Mouse (Mus musculus) gonadal fat pad, adult 2 months (tissue): ENCODE data around the gene Xpr1. TPM values are rescaled to one million over a fixed set of nuclear protein-coding genes. Genes with fewer than 3 reads are reported as not detected.

ENCODE experiments used
- DNase-seq: peaks from one replicate; pipeline ENCODE4 v3.0.0-alpha.2; 2012; ENCODE audit warnings: low read depth
- polyA plus RNA-seq: library from polyadenylated mRNA; depleted of rRNA; stranded (reverse); fragments of >200 nt; gene quantifications from 2 replicates; pipeline ENCODE4 v1.2.3, GENCODE M21; 2012; rRNA removed

The Xpr1 gene
- polyA plus RNA-seq = 7.8 and 12.8 TPM in 2 replicates

DNA sequence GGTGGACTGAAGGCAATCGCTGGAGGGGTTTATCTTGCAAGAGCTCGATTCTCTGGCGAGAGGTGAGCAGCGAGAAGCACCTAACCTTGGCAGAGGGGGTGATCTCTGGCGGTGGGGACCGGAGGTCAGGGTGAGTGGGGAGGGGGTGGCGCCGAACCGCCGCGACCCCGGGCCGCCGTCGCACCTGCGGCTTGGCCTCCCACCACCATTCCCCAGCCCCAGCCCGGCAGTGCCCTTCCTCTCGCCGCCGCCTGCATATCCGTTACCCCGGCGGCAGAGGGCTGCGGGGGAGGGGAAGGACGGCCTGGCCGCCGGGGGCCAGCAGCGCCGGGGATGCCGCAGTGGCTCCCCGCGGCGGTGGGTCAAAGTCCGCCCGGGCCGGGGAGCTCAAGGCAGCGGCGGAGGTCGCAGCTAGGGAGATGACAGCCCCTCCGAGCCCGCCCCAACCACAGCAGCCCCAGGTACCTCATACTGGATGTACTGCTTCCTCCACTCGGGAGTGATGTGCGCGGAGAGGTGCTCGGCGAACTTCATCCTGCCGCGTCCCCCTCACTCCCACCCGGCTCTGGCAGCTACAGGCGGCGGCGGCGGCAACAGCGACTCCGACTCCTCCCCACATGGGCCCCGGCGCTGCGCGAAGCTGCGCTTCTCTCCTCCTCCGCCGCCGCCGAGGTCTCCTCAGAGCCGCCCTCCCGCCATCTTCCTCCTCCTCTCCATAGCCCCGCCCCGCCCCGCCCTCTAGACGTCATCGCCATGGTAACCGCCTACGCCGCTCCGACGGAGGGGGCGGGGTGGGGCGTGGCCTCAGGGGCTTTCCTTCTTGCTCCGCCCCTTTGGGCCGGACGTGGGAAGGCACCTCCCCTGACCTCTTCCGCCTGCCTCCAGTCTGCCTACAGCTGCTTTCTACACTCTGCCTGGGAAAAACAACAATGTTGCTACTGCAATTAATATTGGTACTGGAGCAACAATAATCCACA is at the start of gene Xpr1:
Xpr1 (minus strand) TSS at position 715 of the 977 bp plus-strand sequence.
- no peak for DNase-seq

DNA sequence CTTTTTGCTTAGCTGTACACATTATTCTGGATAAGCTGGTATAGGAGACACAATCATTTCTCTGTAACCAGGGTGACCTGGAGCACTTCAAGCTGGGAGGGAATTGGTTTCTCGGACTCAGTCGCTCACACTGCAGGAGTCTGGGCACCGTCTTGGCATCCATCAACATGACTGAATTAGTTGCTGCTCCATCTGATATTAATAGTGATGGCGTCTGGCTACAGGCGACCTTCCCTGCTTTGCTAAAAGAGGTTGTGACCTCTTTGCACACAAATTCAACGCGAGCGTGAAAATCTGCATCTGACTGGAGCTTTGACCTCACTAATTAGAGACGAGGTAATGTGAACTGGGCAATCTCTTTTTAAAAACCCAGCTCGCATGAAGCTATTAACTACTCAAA is 46.2 kb upstream of the Xpr1 start:
- no peak for DNase-seq

DNA sequence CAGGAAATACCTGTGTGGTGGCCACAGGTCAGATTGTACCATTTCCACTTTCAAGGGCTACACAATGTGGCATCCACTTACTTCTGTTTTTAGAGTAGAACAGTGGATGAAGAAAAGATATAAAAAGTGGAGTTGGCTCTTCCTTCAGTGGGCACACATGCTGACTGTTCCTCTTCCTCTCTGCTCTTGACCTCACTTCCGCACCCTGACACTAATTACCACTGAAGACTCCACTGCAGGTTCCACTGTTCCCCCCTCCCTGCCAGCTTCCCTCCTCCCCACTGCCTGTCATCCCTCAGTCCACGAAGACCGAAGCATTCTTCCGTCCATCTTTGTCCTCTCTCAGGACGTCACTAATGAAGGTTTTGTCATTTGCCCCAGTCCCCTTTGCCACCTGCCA is 45.4 kb upstream of the Xpr1 start:
- no peak for DNase-seq

DNA sequence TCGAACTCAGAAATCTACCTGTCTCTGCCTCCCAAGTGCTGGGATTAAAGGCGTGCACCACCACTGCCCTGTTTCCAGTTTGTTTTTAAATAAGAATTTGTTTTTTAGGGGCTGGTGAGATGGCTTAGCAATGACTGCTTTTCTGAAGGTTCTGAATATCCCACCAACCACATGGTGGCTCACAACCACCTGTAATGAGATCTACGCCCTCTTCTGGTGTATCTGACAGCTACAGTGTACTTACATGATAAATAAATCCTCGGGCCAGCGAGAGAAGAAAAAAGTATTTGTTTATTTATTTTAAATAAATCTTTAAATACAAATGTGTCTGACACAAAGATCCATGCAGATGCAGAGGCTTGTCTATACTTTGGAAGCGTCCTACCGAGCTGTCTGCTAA is 40.3 kb upstream of the Xpr1 start:
- DNase-seq = no peak

DNA sequence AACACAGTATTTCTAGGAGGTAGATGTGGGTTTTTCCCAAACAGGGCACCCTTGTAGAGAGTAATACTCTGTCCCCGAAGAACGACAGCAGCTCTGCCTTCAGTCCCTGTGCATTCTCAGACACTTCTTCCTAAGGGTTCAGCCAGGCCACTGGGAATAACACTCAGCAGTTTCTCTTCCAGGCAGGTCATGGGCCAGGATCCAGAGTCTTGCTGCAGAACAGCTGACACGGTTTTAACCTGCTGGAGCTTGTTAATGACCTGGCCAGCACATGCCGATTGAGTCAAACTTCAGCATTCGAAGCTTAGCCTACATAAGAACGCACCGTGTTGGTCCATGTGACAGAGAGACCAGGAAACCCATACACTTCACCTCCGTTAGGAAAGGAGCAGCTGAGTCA is 36.0 kb upstream of the Xpr1 start:
- DNase-seq = peak; percentile 36

DNA sequence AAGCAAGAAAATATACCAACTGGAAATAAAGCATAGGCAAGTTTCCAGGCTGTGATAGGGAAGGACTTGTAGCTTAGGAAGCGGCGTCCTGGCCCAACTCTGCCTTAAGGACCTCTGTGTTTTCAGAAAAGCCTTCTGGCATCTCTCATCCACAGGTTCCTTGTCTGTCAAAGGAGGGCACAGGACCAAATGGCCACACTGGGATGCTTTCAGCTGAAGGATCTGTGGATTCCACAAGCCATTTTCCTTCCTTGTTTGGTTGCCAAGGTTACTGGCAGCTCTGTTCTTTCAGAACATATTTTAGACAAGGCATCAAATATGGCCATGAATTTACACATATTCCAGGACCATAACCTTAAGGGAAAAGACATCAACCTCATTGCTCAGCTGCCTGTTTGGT is 31.7 kb upstream of the Xpr1 start:
- DNase-seq = no peak

DNA sequence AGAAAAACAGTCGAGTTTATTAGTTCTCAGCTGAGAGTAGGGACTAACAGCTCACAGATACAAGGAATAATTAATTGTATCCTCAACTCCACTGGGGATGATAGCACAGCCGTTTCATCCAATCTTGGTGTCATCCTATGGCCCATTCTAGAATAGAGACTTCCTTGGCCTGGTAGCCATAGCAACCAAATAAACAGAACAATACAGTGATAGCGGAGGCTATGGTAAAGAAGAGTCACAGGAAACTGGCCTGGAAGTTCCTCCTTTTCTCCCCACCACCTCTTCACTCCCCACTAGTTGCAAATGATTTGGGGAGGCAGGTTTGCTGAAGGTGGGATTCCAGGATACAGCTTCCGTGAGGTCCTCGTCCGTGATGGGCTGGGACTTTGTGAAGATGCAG is 30.1 kb upstream of the Xpr1 start:
- DNase-seq = no peak

DNA sequence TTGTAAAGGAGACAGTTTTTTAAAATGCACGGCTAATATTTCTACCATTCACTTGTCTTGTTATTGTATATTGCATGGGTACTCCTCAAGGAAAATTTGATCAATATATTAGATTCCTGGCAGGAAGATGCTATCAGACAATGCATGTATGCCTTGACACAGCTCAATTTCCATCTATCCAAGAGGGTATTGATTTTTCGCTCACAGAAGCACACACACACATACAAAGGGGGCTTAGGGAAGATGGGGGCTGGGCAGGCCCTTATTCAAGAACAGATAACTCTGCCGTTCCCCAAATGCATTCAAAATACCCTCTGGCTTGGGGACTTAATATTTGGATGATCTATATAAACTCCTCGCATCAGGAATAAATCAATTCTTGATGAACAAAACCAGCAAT is 25.9 kb upstream of the Xpr1 start:
- DNase-seq = no peak

DNA sequence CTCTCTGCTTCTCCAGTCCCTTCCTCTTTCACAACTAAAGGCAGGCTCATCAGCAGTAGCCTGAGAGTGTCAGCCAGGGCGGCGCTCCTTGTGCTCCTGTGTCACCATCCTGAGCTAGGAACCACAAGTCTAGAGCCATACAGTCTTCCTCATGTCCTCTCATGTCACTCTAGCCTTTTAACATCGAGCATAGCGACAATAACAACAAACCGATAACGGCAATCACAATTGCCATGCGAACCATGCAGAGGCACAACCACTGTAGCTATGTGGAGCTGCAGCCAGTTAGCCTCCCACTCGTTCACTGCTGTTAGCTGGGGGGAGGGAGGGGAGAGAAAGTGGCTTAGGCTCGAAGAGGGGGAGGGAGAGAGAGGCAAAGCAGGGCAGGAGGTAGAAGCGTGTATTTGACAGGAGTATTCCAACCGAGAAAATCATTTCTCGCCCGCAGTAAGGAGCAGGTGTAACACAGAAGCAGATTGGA is 25.3 kb upstream of the Xpr1 start:
- no peak for DNase-seq

DNA sequence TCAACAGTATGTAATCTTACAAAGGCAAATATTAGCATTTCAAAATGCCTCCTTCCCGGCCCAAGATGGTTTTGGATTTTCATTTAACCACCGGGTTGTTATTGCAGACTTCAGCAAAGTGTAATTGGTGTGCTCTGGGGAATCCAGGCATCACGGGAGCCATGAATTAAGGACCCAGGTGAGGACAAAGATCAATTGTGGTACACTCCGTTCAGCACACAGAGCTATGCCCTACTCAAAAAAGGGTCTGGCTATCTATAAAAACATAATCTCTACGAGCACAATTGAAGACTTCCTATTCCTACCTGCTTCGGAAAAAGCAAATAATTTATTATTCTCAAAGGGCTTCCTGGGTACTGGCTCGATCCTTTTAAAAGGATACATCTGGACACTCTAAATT is 22.3 kb upstream of the Xpr1 start:
- no peak for DNase-seq

DNA sequence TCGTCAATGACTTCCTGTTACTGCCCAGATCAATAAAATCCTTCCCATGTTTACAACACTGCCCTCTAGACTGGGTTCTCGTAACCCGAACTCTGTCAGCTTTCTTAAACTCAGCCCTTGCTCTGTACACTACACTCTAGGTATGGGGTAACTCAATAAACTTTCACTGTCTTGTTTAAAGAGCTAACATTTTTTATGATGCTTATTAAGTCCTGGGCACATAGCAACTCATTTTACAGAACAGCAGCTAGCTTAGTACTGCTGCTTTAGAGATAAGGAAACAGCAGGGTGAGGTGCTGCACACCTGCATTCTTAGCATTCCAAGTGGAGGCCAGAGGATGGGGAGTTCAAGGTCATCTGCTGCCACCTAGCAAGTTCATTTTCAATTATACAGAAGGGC is 21.3 kb upstream of the Xpr1 start:
- DNase-seq = no peak

DNA sequence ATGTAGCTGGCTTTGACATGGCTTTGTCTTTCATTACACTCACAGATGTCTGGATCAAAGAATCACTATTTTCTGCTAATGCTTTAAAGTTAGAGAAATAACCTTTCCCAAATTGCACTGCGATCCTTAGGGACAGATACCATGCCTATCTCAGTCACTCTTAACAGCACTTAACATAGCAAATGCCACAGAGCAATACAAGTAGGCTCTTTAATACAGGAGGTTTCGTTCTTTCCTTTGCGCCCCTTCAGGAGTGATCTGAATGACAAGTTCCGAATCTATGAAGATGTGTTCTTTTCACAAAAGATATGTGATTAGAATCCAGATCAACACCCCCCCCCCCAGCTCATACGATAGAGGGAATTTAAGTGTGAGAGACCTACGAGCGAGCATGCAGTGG is 12.1 kb upstream of the Xpr1 start:
- DNase-seq = no peak

DNA sequence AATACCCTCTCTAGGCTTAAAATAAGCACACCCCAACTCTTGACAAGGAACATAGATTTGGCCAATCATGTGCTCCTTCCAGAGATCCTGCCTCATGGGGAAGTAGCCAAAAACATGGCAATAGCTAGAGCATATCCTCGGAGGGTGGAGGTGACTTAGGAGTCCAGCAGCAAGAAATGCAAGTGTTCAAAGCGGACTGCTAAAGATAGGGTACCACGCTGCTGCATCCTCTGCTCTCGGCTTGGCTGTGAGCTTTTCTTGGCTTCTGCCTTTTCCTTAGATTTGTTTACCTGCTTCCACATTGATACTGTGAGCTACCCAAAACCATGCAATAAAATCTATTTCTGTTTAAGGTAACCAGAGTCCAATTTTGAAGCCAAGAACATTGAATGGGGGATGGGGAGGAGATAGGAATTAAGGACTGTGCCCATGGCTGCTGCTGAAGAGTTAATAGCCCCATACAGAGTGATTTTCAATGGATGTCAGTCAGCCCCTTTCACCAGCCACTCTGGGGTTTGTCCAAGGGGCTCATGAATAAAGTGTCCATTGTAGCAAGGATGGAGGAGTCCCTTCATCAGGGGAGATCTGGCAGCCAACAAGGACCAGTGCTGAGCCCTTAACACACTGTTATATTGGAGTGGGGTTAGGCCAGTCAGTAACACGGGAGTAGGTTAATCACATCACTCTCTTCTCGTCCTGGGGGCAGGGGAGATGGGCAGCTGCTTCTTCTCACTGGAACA is 10.1 kb upstream of the Xpr1 start:
- DNase-seq = no peak

DNA sequence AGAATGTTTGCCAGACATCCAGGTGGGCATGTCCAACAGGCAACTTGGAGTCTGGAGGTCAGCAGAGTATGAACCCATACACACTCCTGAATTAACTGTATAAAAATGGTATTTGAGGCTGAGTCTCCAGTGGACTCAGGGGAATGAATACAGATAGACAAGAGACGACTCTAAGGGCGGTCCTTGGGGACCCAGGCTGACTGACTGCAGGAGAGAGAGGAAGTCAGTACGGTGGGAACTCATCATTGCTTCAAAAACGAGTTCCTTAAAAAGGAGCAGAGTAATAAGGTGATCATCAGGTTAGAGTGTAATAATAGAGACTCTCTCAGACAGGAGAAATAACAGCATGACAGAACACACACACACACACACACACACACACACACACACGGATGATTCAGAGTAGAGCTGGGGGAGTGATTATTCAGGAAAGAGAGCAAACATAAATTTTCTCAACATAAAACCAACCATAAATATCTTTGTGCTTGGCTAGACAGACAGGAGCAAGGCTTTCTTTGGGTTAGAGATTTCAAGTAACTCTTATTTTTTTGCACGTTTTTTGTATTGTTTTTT is 8.6 kb upstream of the Xpr1 start:
- DNase-seq = no peak

DNA sequence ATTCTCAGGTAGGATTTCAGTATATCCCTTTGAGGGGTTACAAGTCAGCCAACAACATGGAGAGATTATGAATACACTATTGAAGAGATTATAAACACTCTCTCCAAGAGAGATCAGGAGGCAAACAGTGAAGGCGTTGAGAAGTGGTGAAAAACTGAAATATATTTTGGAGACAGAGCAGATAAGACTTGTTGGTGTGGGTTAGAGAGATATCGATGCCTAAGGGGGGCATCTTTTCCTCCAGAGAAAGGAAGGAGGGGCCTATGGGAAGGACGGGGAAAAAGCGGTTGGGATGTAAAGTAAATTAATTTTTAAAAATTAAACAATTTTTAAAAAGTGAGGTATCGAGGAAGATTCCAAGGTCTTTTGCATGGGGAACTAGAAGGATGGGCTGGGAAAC is 8.1 kb upstream of the Xpr1 start:
- no peak for DNase-seq

DNA sequence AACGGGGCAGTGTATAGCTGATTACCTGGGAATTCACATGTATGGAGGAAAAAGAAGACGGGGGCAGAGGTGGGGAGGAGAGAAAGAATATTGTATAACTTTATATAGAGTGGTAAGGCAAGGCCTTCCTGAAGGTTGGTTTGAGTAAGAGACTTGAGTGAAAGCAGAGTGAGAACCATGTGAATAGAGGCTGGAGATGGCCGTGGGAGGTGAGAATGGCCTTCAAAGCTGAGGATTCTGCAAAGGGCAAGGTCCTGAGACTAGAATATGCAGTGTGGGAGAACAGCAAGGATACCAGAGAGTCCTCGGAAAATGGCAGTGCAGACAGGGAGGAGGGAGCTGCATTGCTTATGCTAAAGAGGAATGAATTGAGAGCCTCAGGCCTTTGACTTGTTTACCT is 6.6 kb upstream of the Xpr1 start:
- DNase-seq = no peak

DNA sequence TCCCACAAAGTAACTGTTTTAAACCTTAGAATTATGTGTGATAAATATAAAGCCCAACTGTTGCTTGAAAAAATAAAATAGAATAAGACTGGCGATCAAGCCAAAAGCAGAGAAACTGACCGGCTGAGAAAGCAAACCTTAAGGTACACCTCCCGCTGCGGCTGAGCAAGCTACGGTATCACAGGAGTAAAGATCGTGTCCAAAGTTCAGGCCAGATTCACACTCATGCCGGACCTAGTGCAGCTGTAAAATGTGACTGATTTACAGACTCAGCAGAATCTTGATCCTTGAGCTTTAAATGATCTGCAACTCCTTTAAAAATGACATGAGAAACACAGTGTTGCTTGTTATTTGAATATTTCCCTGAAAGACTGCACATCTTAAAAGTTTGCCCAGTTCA is 4.8 kb upstream of the Xpr1 start:
- DNase-seq = no peak

DNA sequence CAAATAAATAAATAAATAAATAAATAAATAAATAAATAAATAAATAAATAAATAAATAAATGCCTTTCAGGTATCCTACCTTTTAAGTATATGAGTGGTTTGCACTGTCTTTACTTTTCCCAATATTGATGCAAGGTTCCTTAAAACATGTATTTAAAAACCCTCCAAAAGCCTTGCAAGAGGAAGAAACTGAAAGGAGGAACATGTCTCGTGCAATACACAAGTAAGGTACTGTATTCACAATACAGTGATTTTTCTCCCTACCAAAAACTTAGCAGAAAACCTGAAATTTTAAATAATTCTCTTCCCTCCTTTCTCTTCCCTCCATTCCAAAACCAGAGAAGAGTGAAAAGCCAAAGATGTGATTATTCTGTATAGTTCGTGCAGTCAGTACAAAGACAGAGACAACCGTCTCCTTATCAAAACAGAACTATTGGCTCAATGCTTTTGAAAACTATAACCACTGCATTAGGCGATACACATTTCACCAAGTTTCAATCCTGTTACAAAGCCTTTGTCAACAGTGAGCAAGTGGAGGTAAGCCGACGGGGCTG is 991 bp downstream of the Xpr1 start:
- DNase-seq = no peak

DNA sequence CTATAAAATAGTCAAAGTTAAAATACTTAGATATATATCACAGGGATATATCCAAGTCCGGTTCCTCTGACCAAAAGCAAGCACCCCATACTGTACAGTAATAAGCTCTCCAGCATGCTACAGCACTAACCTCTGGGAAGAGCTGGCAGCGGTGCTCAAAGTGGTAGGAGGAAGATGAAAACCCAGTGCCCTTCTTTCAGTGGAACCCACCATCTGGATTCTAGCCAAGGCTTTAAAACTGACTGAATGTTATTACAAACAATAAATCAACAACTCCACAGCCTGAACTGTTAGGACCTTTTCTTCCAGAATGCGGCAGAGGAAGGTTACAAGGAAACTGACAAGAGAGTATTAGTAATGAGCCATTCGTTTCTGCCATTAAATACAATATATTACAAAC is 1.8 kb downstream of the Xpr1 start:
- DNase-seq = no peak

DNA sequence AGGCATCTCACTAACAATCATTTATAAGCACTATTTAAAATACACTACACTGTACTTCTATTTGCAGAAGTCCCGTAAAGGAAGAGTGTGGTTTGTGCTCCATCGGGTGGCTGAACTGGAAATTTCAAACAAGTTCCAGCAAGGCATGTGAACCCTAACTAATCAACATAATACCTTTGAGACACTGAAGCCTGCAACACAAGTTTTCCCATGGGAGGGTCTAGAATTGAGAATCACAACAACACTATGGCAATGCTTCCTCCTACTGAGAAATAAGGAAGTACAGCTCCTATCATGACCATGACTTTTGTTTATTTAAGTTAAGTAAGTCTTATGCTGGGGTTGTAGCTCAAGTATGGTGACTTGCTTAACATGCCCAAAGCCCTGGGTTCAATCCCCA is 4.5 kb downstream of the Xpr1 start:
- no peak for DNase-seq

DNA sequence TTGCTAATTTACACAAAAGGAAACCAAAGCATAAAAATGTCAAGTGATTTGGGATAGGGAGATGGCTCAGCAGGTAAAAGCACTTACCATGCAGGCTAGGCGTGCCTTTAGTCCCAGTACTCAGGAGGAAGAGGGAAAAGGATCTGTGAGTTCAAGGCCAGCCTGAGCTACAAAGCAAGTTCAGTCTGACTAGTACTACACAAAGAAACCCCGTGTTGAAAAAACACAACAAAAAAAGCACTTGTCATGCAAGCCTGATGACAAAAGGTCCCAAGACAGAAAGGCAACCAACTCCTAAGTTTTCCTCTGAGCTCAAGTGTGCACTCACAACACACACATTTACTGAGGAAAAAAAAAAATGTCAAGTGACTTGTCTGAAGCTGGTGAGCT is 8.6 kb downstream of the Xpr1 start:
- DNase-seq = no peak
